Mouse (Mus musculus) neural tube, embryonic 11.5 days (tissue): ENCODE measurements around the gene Exo1. TPM values are rescaled to one million over a fixed set of nuclear protein-coding genes. Genes with fewer than 3 reads are reported as not detected.
A peak's percentile ranks its signal among the peaks of the same experiment; 100 is the strongest.

Source experiments
- ATAC-seq: fragments of 200-750 bp; cut with Nextera tagmentation; 2 replicates; pipeline ENCODE4 v1.8.0; 2017; ENCODE audit warnings: moderate number of reproducible peaks, mild to moderate bottlenecking, moderate TSS enrichment, moderate library complexity; ENCODE audit not compliant: insufficient read depth, low FRiP score, low TSS enrichment
- DNase-seq: peaks from one replicate; pipeline ENCODE4 v3.0.0-alpha.2; 2015; ENCODE audit warnings: low spot score
- H3K27ac ChIP-seq: fragments of 300-500 bp; sonication (generic); 2 replicates; pipeline ENCODE4 v1.5.1; 2014; ENCODE audit warnings: low read depth, mild to moderate bottlenecking, low read length
- H3K27me3 ChIP-seq: fragments of 300-500 bp; sonication (generic); 2 replicates; pipeline ENCODE4 v1.6.1; 2014; ENCODE audit warnings: mild to moderate bottlenecking, low read length, mixed read lengths; ENCODE audit not compliant: control insufficient read depth, insufficient read depth
- H3K36me3 ChIP-seq: fragments of 300-500 bp; sonication (generic); 2 replicates; pipeline ENCODE4 v1.6.1; 2014; ENCODE audit warnings: mild to moderate bottlenecking, low read length, moderate library complexity, mixed read lengths; ENCODE audit not compliant: control insufficient read depth, insufficient read depth
- H3K4me1 ChIP-seq: fragments of 300-500 bp; sonication (generic); 2 replicates; pipeline ENCODE4 v1.6.1; 2014; ENCODE audit warnings: low read length, mixed read lengths; ENCODE audit not compliant: control insufficient read depth, insufficient read depth
- H3K4me2 ChIP-seq: fragments of 300-500 bp; sonication (generic); 2 replicates; pipeline ENCODE4 v1.6.1; 2014; ENCODE audit warnings: low read depth, mild to moderate bottlenecking, moderate library complexity
- H3K4me3 ChIP-seq: fragments of 300-500 bp; sonication (generic); 2 replicates; pipeline ENCODE4 v1.5.1; 2014; ENCODE audit warnings: low read depth, low read length
- H3K9ac ChIP-seq: fragments of 300-500 bp; sonication (generic); 2 replicates; pipeline ENCODE4 v1.6.1; 2014; ENCODE audit warnings: mild to moderate bottlenecking, low read length
- H3K9me3 ChIP-seq: fragments of 300-500 bp; sonication (generic); 2 replicates; pipeline ENCODE4 v1.6.1; 2016; ENCODE audit warnings: low read length; ENCODE audit not compliant: control insufficient read depth
- WGBS: fragments of 180-500 bp; shearing (Covaris S2); extraction: QIAGEN DNeasy Blood & Tissue Kit; methylation state at CpG from one replicate; pipeline ENCODE4 v1.1.7; 2014; 5-methylcytosine and 5-hydroxymethylcytosine counted together
- polyA plus RNA-seq: library from polyadenylated mRNA; unstranded; fragments of >200 nt; fragmentation: Nextera tagmentation; extraction: Ambion mirVana; gene quantifications from 2 replicates; pipeline ENCODE4 v1.2.1, GENCODE M21; 2014

Gene Exo1
- polyA plus RNA-seq, 1 experiment from 2014 or later = 100 TPM

DNA sequence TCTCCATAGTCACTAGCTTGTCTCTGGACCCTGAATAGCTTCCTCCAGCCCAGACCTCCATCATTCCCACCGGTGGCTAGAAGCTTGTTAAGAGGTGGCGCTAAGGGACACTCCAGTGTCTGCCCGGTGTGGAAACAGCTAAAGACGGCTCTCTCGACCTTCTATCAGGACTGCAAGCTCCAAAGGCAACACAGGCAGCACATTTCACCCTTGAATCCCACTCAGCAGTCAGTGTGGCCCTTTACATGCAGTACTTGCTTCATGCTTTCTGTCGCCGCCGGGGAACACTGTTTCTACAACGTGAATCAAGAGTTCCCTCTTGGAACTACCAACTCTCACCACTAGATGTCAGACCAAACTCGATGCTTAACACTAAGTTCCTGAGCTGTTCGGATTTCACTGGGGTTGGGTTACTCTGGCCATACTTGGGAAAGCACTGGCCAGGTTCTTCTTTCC is 55.9 kb downstream of the Exo1 start:
- Histone ChIP-seq H3K4me3 (no peak overlapping the region), H3K36me3 (no peaks in the 10 kb centered on the region), H3K9me3 (no peaks in the 10 kb centered on the region), H3K27ac (no peak overlapping the region), H3K27me3 (no peaks in the 10 kb centered on the region), H3K9ac (peak overlapping the region; percentile 30; the same call in 1 of the 2 replicates), H3K4me2 (peak overlapping the region; percentile 28), H3K4me1 (no peaks in the 10 kb centered on the region)
- ATAC-seq = peak; percentile 86
- DNase-seq = peak; percentile 71
- WGBS = 16% methylated on average over 11 of the region's 11 CpGs

GRCm38 (mm10) chr1:175938731-175939130 is 58.4 kb downstream of the Exo1 start:
- DNase-seq (no peak), ATAC-seq (no peak)
- Histone ChIP-seq H3K9me3 (no peaks in the 10 kb centered on the region), H3K27me3 (no peaks in the 10 kb centered on the region), H3K4me1 (no peaks in the 10 kb centered on the region), H3K4me3 (no peak overlapping the region), H3K27ac (no peak overlapping the region), H3K9ac (no peak overlapping the region), H3K36me3 (no peaks in the 10 kb centered on the region), H3K4me2 (no peak overlapping the region)
- 78% methylated on average over 3 of the region's 3 CpGs for WGBS

- DNase-seq = no peak
- H3K9me3 ChIP-seq = no peaks in the 10 kb centered on the region
- no peak overlapping the region for H3K4me3 ChIP-seq
- 94% methylated on average over 7 of the region's 7 CpGs for WGBS
- H3K4me1 ChIP-seq = no peaks in the 10 kb centered on the region
- ATAC-seq = no peak
- H3K27ac ChIP-seq = no peak overlapping the region
- H3K9ac ChIP-seq = no peak overlapping the region
- no peaks in the 10 kb centered on the region for H3K27me3 ChIP-seq
- no peak overlapping the region for H3K4me2 ChIP-seq
- no peaks in the 10 kb centered on the region for H3K36me3 ChIP-seq
Measured at GRCm38 (mm10) chr1:175943168-175943567, 62.8 kb downstream of the Exo1 start.

- DNase-seq (no peak), ATAC-seq (peak; percentile 33; the same call in 1 of the 2 replicates)
- WGBS = 60% methylated on average over 4 of the region's 4 CpGs
Measured at GRCm38 (mm10) chr1:175946718-175947315, 66.4 kb downstream of the Exo1 start.

GRCm38 (mm10) chr1:175950421-175950820 is 70.0 kb downstream of the Exo1 start:
- no peaks in the 10 kb centered on the region for H3K36me3 ChIP-seq

More at GRCm38 (mm10) chr1:175946718-175947315, 66.4 kb downstream of the Exo1 start:
- Histone ChIP-seq H3K4me1 (no peaks in the 10 kb centered on the region), H3K36me3 (no peaks in the 10 kb centered on the region), H3K4me3 (no peak overlapping the region), H3K27ac (no peak overlapping the region), H3K9me3 (no peaks in the 10 kb centered on the region), H3K27me3 (no peaks in the 10 kb centered on the region), H3K9ac (no peak overlapping the region), H3K4me2 (no peak overlapping the region)

GRCm38 (mm10) chr1:175950851-175951250 is 70.5 kb downstream of the Exo1 start:
- DNase-seq (no peak), ATAC-seq (no peak)
- Histone ChIP-seq H3K36me3 (no peaks in the 10 kb centered on the region), H3K9me3 (no peaks in the 10 kb centered on the region), H3K4me1 (no peaks in the 10 kb centered on the region), H3K9ac (no peak overlapping the region), H3K4me3 (no peak overlapping the region), H3K27ac (no peak overlapping the region), H3K4me2 (no peak overlapping the region), H3K27me3 (no peaks in the 10 kb centered on the region)
- WGBS = 97% methylated on average over 2 of the region's 2 CpGs

More at GRCm38 (mm10) chr1:175950421-175950820, 70.0 kb downstream of the Exo1 start:
- H3K27me3 ChIP-seq = no peaks in the 10 kb centered on the region
- H3K9me3 ChIP-seq = no peaks in the 10 kb centered on the region
- no peak overlapping the region for H3K4me2 ChIP-seq
- no peak for DNase-seq
- ATAC-seq = no peak
- no peak overlapping the region for H3K9ac ChIP-seq
- 82% methylated on average over 3 of the region's 3 CpGs for WGBS
- H3K27ac ChIP-seq = no peak overlapping the region
- H3K4me1 ChIP-seq = no peaks in the 10 kb centered on the region
- no peak overlapping the region for H3K4me3 ChIP-seq

DNA sequence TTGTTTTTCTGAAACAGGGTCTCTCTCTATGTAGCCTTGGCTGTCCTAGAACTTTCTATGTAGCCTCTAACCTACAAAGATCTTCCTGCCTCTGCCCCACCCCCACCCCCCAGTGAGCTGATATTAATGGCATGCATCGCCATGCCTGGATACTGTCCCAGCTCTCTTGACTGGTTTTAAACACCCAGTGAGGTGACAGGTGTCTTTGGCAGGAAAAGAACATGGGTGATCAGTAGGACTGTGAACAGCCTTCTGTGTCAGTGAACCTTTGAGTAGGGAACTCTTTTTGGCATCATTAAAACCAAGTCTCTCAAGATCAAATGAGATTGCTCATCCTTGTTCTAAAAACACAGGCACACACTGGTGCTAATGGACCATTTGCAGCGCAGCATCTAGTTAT is 81.4 kb downstream of the Exo1 start:
- no peaks in the 10 kb centered on the region for H3K36me3 ChIP-seq
- no peaks in the 10 kb centered on the region for H3K9me3 ChIP-seq
- 90% methylated on average over 2 of the region's 2 CpGs for WGBS

More for the DNA sequence above, 81.4 kb downstream of the Exo1 start:
- ATAC-seq (no peak), DNase-seq (no peak)
- Histone ChIP-seq H3K9ac (no peak overlapping the region), H3K27me3 (no peaks in the 10 kb centered on the region), H3K4me2 (no peak overlapping the region), H3K4me3 (no peak overlapping the region), H3K4me1 (no peaks in the 10 kb centered on the region), H3K27ac (no peak overlapping the region)

Other genes starting within 250 kb of the Exo1 start
- 12.0 and 12.5 TPM in 2 replicates for gene Opn3, start 187.8 kb upstream of the Exo1 start, polyA plus RNA-seq
- gene Chml, start 187.7 kb upstream of the Exo1 start, polyA plus RNA-seq = 5.8 and 6.0 TPM in 2 replicates
- not detected in 2 replicates for gene Wdr64, start 182.0 kb upstream of the Exo1 start, polyA plus RNA-seq
- not detected in 2 replicates for gene Gm38100, start 39.7 kb downstream of the Exo1 start, polyA plus RNA-seq
- gene Rbm8a2, start 98.5 kb downstream of the Exo1 start, polyA plus RNA-seq = 0.68 and 0.82 TPM in 2 replicates